Mouse (Mus musculus) kidney, adult 2 months (tissue): ENCODE measurements around the gene Gpr88.

Experiments
- CTCF ChIP-seq: fragments of 200-500 bp; conservative IDR thresholded peaks from 2 replicates; pipeline ENCODE4 v1.5.1; 2011; ENCODE audit warnings: low read depth, mild to moderate bottlenecking, control low read depth, low read length, moderate library complexity, mixed read lengths; ENCODE audit not compliant: insufficient read depth, insufficient read length
- POLR2A ChIP-seq: fragments of 200-500 bp; IDR thresholded peaks from one replicate; pipeline ENCODE4 v1.6.1; 2011; ENCODE audit warnings: low read depth, low read length, control low read depth

DNA sequence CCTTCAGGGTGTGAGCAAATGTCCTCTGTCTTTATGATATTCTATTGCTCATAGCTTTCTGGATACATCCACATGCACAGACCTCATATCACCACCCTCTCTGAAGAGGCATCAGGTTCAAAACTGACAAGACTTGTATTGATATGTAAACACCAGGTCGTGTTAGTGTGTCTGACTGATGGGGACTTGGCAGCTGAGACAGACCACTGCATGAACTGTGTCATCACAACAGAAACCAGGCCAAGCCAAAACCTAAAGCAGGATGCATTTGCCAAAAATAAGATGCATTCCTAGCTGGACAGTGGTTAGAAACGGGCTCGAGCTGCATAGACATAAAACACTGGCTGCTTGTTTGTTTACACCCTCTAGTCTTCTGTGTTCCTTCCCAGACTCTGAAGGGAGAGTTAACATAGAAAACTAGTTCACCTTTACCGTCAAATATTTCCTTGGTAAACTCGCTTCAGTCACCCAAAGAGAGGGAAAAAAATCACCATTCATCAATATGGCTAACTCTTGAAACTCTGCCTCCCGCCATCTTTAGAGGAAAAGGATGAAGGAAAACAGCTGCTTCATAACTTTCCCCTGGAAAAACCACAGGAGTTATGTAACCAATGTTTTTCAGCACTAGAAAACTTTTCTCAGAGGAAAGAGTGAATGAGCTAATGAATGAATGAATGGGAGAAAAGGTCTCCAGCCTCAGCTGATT lies 32.2 kb downstream of the Gpr88 start:
- TF ChIP-seq POLR2A: no peak
- no peak for TF ChIP-seq CTCF
